In genomic region chr13:43397700-43398296, GRCm38 (mm10) we compare ENCODE assay signal across 8 mouse cellular contexts. TPM values are rescaled to one million over a fixed set of nuclear protein-coding genes. Genes with fewer than 3 reads are reported as not detected.
DNase-seq lines count a peak whose midpoint lies in the region; ATAC-seq and TF ChIP-seq lines count a peak whose summit lies in the region.

No protein-coding gene starts in this region.

- peak overlapping the region; percentile 69 for H3K4me2 ChIP-seq in kidney, embryonic 15.5 days
- H3K4me2 ChIP-seq in hindbrain, postnatal 0 days (ENCODE audit: low read depth, low read length) = peak overlapping the region; percentile 39; the same call in 1 of the 2 replicates
- peak overlapping the region; percentile 24; the same call in 1 of the 2 replicates for H3K4me2 ChIP-seq in midbrain, postnatal 0 days (ENCODE audit: low read depth, low read length, poor library complexity, severe bottlenecking)

- H3K27ac ChIP-seq in kidney, embryonic 15.5 days = peak overlapping the region; percentile 98; the same call in 1 of the 2 replicates
- no peak overlapping the region for H3K27ac ChIP-seq in cortical plate, adult 2 months (ENCODE audit: insufficient read depth, low read length)
- H3K27ac ChIP-seq in hindbrain, postnatal 0 days = no peak overlapping the region; the same call in 1 of the 2 replicates
- H3K27ac ChIP-seq in midbrain, postnatal 0 days (ENCODE audit: low read depth, low read length) = no peak overlapping the region

- TF ChIP-seq POLR2A in cortical plate, adult 2 months (IDR thresholded peaks at IDR 0.05; ENCODE audit: extremely low read depth, insufficient read depth, low read length) = no peak

- H3K9me3 ChIP-seq in kidney, embryonic 15.5 days (replicated peaks) = no peaks in the 10 kb centered on the region
- no peaks in the 10 kb centered on the region for H3K9me3 ChIP-seq in hindbrain, postnatal 0 days (ENCODE audit: low read length)
- H3K9me3 ChIP-seq in midbrain, postnatal 0 days (ENCODE audit: low read length) = no peaks in the 10 kb centered on the region

- ATAC-seq in kidney, embryonic 15.5 days (replicated peaks; ENCODE audit: low FRiP score) = no peak; the same call in 1 of the 2 replicates
- no peak; the same call in 1 of the 2 replicates for ATAC-seq in hindbrain, postnatal 0 days
- ATAC-seq in midbrain, postnatal 0 days (ENCODE audit: low FRiP score) = peak; percentile 28; the same call in 1 of the 2 replicates
- ATAC-seq in activated CD4-positive, CD25-positive, alpha-beta regulatory T cell, adult 4 months = no peak

- no peak for TF ChIP-seq CTCF in cortical plate, adult 2 months (IDR thresholded peaks at IDR 0.05; ENCODE audit: extremely low read depth, insufficient read depth, low read length)
- TF ChIP-seq CTCF in hindbrain, postnatal 0 days (IDR thresholded peaks at IDR 0.05; ENCODE audit: low read depth) = no peak
- TF ChIP-seq CTCF in midbrain, postnatal 0 days (IDR thresholded peaks at IDR 0.05) = no peak

- peaks cover 8% of the 10 kb centered on the region for H3K4me1 ChIP-seq in kidney, embryonic 15.5 days
- H3K4me1 ChIP-seq in cortical plate, adult 2 months (ENCODE audit: control insufficient read depth, insufficient read depth, low read length) = no peaks in the 10 kb centered on the region; the same call in none of the 2 replicates
- no peaks in the 10 kb centered on the region for H3K4me1 ChIP-seq in hindbrain, postnatal 0 days (ENCODE audit: insufficient read depth, low read length)
- no peaks in the 10 kb centered on the region for H3K4me1 ChIP-seq in midbrain, postnatal 0 days (ENCODE audit: insufficient read depth, low read length)

- DNase-seq in kidney, postnatal 4 days = no peak
- peak; percentile 5 for DNase-seq in hindbrain, postnatal 0 days (ENCODE audit: low spot score)
- no peak for DNase-seq in midbrain, postnatal 0 days (ENCODE audit: low spot score)
- no peak for DNase-seq in left cerebral cortex, postnatal 14 days (ENCODE audit: low spot score in 2 of 2)
- no peak for DNase-seq in frontal cortex, postnatal 25 days (ENCODE audit: low spot score in 2 of 2)

- WGBS in kidney, embryonic 15.5 days = 53% methylated on average over 13 of the region's 17 CpGs
- WGBS in hindbrain, postnatal 0 days = 52% methylated on average over 13 of the region's 17 CpGs
- 51% methylated on average over 13 of the region's 17 CpGs for WGBS in midbrain, postnatal 0 days

- H3K9ac ChIP-seq in kidney, embryonic 15.5 days = no peak overlapping the region
- no peak overlapping the region for H3K9ac ChIP-seq in hindbrain, postnatal 0 days (replicated peaks; ENCODE audit: low read length)
- H3K9ac ChIP-seq in midbrain, postnatal 0 days (replicated peaks; ENCODE audit: low read length, poor library complexity, severe bottlenecking) = no peak overlapping the region

- H3K27me3 ChIP-seq in kidney, embryonic 15.5 days = no peaks in the 10 kb centered on the region
- H3K27me3 ChIP-seq in hindbrain, postnatal 0 days (ENCODE audit: insufficient read depth, low read length) = no peaks in the 10 kb centered on the region
- no peaks in the 10 kb centered on the region for H3K27me3 ChIP-seq in midbrain, postnatal 0 days (ENCODE audit: insufficient read depth, low read length)

- intact Hi-C loops in left cerebral cortex, postnatal 14 days (cut with DNase I) = loop anchor here (5.0 kb wide), 2 partner anchors 95 to 225 kb away; partner anchors contain the start of genes Gfod1 and Tbc1d7

- H3K4me3 ChIP-seq in kidney, embryonic 15.5 days (replicated peaks) = peak overlapping the region; percentile 88
- peak overlapping the region; percentile 79; the same call in 1 of the 2 replicates for H3K4me3 ChIP-seq in cortical plate, adult 2 months (ENCODE audit: insufficient read depth, low read length)
- H3K4me3 ChIP-seq in hindbrain, postnatal 0 days (ENCODE audit: low read length) = peak overlapping the region; percentile 84
- H3K4me3 ChIP-seq in midbrain, postnatal 0 days (ENCODE audit: low read depth, low read length) = peak overlapping the region; percentile 87

- H3K36me3 ChIP-seq in kidney, embryonic 15.5 days = peaks cover 61% of the 10 kb centered on the region
- peaks cover 12% of the 10 kb centered on the region; the same call in 1 of the 2 replicates for H3K36me3 ChIP-seq in hindbrain, postnatal 0 days (ENCODE audit: insufficient read depth, low read length)
- H3K36me3 ChIP-seq in midbrain, postnatal 0 days (ENCODE audit: insufficient read depth, low read length) = peaks cover 17% of the 10 kb centered on the region; the same call in 1 of the 2 replicates

RNA-seq across cellular contexts. Expression of gene Nol7, which starts 0.4 kb away (rescaled TPM):
- polyA plus RNA-seq in kidney, embryonic 15.5 days (2015; fragmentation: Nextera tagmentation; extraction: Ambion mirVana) = 135 and 137 TPM in 2 replicates
- 68.6 and 70.8 TPM in 2 replicates for polyA plus RNA-seq in cortical plate, adult 2 months (2012; rRNA removed)
- total RNA-seq in hindbrain, postnatal 0 days (2014; rRNA removed) = 17.9 and 34.6 TPM in 2 replicates
- polyA plus RNA-seq in hindbrain, postnatal 0 days (2015; fragmentation: Nextera tagmentation; extraction: Ambion mirVana) = 183 and 197 TPM in 2 replicates
- total RNA-seq in midbrain, postnatal 0 days (2014; rRNA removed) = 40.8 and 62.4 TPM in 2 replicates
- polyA plus RNA-seq in midbrain, postnatal 0 days (2015; fragmentation: Nextera tagmentation; extraction: Ambion mirVana) = 195 and 198 TPM in 2 replicates
- total RNA-seq in left cerebral cortex, postnatal 14 days (2021) = 10 to 100 TPM; 78.5 to 80.1 TPM
- polyA plus RNA-seq in activated CD4-positive, CD25-positive, alpha-beta regulatory T cell, adult 4 months (2017; shearing (Covaris generic)) = 100 to 1,000 TPM; 146 to 156 TPM

RNA-seq across cellular contexts. Expression of gene Sirt5, which starts 32.5 kb away (rescaled TPM):
- polyA plus RNA-seq in kidney, embryonic 15.5 days (2015; fragmentation: Nextera tagmentation; extraction: Ambion mirVana) = 19.6 and 21.5 TPM in 2 replicates
- 19.0 and 20.1 TPM in 2 replicates for polyA plus RNA-seq in cortical plate, adult 2 months (2012; rRNA removed)
- 15.7 and 25.2 TPM in 2 replicates for total RNA-seq in hindbrain, postnatal 0 days (2014; rRNA removed)
- polyA plus RNA-seq in hindbrain, postnatal 0 days (2015; fragmentation: Nextera tagmentation; extraction: Ambion mirVana) = 22.9 and 23.7 TPM in 2 replicates
- total RNA-seq in midbrain, postnatal 0 days (2014; rRNA removed) = 26.7 and 38.8 TPM in 2 replicates
- polyA plus RNA-seq in midbrain, postnatal 0 days (2015; fragmentation: Nextera tagmentation; extraction: Ambion mirVana) = 25.4 and 26.1 TPM in 2 replicates
- 10 to 100 TPM; 16.3 to 18.7 TPM for total RNA-seq in left cerebral cortex, postnatal 14 days (2021)
- polyA plus RNA-seq in activated CD4-positive, CD25-positive, alpha-beta regulatory T cell, adult 4 months (2017; shearing (Covaris generic)) = 10 to 100 TPM; 21.7 to 25.4 TPM
